Mouse (Mus musculus) left cerebral cortex, adult 8-10 months (tissue): Measurements from ENCODE around the gene 4930512M02Rik. TPM values are rescaled to one million over a fixed set of nuclear protein-coding genes. Genes with fewer than 3 reads are reported as not detected.

Experiments used
- DNase-seq, 2 experiments: peaks; one replicate each; pipeline ENCODE4 v3.0.0; 2022; ENCODE audit warnings: low spot score in 2 of 2
- total RNA-seq, 4 experiments: library from RNA; stranded (reverse); gene quantifications; 2 replicates each; pipeline ENCODE4 v1.2.4; 2022

The 4930512M02Rik gene
- total RNA-seq, 4 experiments from 2014 or later = not detected

DNA sequence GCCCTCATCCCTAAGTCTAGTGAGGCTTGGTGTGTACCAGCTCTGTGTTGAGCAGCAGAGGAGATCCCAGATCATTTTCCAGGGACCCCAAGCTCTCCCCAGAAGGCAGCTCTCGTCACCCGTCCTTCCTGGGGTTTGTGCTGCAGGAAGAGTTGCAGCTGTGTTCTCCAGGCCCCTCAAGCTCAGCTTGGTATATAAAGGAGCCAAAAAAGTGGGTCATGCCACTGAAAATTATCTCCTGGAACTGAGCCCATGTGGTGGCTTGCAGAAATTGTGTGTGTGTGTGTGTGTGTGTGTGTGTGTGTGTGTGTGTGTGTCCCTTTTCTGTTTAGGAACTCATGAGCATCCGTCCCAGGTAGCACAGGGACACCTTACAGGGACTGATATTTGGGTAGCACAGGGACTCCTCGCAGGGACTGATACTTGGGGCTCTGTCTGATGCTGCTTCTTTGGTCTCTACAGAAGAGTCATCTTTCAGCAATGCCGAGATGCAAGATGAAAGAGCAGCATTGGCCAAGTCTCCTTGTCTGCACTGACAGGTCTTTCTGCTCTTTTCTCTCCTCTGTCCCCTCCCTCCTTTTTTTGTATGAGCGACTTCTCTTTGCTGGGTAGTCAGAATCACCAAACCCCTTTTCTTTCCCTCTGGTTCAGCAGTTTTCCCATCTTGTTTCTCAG lies 62.4 kb downstream of the 4930512M02Rik start:
- no peak for DNase-seq

DNA sequence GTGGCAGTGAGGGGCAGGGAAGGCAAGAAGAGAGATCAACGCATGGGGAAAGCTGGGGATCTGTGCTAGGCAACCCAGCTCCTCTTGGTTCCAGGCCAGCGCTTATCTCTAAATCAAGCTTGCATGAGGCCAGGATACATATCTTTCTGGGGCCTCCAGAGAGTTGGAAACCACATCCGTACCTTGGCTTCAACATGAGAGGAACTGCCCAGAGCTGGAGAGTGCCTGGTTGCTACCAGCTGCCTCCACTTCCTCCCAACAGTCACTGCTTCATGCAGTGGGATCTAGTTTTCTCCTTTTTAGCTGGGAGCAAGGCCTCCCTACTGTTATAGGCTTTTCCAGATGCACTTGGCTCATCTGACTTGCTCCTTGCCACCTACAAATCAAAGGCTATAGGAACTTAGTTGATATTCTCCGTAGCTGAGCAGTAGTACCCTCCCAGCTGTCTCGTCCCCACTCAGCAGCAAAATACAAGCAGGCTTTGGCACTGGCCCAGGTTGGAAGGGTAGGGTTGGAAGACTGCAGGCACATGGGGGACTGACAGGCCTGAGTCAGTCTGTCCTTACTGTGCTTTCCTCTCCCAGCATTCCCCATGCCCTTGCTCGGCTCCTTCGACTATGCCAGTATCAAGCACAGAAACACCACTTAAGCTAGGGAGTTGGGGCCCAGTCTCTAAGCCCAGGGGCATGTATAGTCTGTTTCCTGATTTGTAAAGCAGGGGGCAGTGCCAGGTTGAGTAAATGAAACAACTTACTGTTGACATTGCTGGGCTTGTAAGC lies 63.2 kb downstream of the 4930512M02Rik start:
- DNase-seq = no peak

DNA sequence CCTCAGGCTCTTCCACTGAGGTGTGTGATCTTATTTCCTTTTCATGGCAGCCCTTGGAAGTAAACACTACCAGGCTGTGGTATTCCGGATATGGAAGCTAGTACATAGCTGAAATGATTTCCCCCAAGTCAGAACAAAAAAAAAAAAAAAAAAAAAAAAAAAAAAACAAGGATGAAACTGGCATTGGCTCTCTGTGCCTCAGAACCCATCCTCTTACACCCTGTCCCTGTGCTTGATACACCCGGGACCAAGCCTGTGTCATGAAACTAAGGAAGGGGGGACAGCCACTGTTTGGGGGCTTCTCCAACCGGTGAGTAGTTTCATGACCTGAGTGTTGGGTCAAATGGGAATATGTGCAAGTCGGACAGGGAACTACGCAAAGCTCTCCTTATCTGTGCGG lies 66.5 kb downstream of the 4930512M02Rik start:
- DNase-seq = no peak

DNA sequence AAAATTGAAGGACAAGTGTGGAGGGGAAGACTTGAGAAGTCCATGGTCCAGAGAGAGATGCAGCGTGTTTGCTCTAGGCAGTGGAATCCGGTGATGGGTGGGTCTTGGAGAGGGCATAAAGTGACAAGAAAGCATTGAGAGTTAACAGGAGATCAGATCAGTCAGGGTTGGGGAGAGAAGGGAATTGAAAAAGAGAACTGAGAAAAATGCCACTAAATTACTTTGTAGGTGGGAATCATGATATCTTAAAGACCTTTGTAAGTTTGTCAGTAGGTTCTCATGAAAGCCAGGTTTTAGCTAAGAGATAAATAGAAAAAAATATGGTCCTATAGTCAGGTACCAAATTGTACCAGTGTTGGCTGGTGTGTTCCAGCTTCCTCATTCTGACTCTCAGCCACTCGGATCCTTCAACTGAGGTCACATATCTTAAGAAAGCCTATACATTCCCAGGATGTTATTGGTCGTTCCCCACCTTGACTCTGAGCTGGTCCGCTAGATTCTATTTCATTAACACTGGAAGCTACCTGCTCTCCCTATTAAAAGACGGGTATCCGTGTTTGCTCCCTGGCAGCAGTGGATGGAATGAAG lies 68.4 kb downstream of the 4930512M02Rik start:
- no peak for DNase-seq

DNA sequence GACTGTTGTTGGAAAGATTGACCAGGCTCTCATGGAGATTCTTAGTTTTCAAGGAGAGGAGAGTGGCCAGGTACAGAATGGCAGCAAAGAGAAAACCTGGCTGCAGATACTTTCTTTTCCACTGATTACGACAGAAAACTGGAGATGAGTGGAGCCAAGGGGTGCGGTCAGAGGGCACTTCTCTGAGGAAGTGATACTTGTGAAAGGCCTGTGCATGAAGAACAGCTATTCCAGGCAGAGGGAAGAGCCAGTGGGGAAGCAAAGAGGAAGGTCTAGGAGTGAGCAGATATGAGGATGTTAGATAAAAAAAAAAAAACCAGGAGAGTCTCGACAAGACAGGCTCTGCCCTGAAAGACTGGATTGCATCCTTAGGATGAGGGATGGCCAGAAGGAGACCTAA lies 69.0 kb downstream of the 4930512M02Rik start:
- no peak for DNase-seq

DNA sequence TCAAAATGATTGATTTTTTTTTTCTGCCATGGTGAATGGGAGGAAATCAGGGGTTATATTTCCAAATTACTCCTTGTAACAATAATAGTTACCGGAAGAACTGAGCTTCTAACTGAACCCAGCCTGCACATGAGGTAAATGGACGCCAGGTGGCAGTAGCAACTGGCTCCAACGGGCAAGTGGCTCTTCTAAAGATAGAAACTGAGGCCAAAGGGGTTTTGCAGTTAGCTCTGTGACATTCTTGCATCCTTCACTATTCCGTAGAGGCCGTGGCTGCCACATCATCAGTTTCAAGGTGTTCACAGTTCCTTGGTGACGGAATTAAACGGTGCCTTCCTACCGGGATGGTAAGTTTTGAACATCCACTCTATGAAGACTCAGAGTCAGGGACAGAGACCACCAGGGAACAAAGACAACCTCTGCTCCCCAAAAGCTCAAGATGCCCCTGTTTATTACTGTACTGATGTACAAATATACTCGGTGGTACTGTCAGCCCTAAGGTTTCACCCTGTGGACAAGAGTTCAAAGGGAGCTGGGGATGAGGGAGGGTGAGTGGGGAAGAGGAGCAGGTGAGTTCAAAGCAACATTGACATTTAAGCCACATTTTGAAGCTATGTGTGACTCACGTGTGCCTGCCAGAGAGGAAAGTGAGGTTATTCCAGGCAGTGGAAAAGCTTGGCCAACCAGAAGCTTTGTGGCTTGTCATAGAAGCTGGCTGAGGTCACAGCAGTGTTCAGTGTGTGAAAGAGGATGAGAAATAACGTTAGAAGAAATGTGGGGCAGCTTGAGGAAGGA lies 70.3 kb downstream of the 4930512M02Rik start:
- peak in 1 of 2 experiments; percentile 23 for DNase-seq

DNA sequence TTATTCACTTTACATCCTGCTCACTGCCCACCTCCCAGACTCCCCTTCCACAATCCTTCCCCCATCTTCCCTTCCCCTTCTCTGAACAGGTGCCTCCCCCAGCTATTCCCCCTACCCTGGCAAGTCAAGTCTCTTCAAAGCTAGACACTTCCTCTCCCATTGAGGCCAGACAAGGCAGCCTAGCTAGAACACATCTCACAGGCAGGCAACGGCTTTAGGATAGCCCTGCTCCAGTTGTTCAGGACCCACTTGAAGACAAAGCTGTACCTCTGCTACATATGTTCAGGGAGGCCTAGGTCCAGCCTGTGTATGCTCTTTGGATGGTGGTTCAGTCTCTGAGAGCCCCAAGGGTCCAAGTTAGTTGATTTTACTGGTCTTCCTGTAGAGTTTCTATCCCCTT lies 71.4 kb downstream of the 4930512M02Rik start:
- no peak for DNase-seq

DNA sequence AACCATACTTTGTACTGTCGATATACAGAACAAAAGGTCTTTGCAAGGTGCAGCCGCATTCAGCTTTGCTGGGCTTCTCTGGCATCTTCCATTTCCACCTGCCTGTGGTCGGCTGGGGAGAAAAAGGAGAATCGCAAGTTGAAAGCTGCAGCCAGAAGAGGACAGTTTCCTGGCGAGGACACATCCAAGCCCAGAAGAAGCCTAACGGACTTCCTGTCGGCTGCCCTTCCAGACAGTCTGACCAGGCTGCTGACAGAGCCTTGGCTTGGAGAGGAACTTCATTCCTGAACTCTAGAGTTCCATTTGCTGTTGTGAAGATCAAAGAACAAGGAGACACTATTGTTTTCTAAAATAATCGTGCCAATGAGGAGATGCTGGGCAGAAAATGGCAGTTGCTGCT lies 72.1 kb downstream of the 4930512M02Rik start:
- no peak for DNase-seq

DNA sequence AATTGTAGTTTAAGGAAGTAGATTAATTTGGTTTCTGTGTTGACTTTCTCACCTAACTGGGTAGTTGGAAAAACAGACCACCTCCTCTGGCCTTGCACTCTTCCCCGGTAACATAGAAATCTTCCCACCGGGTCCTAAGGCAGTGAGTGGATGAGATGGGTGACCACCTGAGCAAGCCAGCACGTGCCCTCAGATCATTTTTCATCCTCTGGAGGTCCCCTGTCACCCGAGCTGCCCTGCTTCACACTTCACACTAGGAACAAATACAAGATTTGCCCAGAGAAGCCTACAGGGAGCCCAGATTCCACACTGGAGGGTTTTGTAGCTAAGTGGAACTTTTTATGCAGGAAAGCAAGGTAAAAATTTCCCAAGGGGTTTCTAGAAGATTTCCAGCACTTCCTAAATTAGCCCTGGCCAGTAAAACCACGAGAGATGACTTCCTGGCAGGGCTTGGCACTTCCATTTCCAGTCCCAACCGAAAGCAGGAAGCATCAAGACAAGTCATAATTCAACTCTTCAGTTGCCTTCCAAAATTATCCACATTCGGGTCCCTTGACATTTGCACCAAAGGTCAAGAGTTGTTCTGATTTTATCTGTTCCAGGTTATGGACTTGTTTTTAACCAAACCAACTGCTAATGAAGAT lies 79.9 kb downstream of the 4930512M02Rik start:
- DNase-seq = no peak

DNA sequence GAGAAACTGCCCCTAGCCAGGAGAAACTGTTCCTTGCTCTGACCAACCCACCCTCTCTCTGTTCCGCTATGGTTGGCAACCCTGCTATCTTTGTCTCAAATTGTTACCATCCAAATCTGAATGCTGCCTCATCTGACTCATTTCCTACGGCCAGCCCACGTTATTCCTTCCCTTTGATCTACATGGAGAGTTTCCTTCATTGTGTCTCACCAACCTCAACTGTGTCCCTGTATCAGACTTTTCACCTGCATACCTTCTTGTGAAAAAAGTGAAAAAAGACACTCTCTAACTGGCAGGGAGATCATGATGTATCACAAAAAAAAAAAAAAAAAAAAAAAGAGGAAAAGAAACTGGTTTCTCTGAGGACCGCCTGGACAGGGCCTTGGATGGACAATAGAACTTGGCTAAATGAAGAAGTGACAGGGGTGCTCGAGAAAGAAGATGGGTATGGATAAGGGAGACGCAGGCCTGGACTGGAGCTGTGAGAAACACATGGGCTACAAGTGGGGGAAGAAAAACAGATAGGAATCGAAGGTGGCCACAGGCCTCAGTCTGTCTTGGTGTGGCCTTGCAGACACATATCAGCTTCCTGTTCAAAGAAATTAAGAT lies 80.6 kb downstream of the 4930512M02Rik start:
- no peak for DNase-seq

DNA sequence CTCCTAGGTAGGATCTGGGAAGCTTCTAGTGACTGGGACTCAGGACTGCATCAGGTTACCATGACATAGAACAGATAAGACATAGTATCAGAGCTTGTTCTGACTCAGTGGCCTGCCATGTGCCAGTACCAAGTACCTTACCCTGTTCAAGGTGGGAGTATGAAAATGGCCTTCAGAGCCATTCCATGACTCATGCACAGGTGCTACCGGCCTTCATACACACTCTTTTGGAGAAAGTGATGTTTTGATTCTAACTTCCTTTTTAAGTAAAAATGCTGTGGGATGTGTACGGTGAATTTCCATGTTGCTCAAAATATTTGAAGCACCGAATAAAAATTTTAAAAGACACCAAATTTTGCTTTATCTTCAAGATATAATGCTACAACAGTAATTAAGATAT lies 81.7 kb downstream of the 4930512M02Rik start:
- DNase-seq = no peak

Other genes starting within 250 kb of the 4930512M02Rik start
- gene Spata48, start 165.7 kb downstream of the 4930512M02Rik start, total RNA-seq = under 1 TPM; 0.62 to 0.91 (median 0.80) TPM
- 1 to 10 TPM; 1.1 to 1.5 (median 1.5) TPM for gene Zpbp, start 165.4 kb downstream of the 4930512M02Rik start, total RNA-seq
- 1 to 10 TPM; 2.8 to 7.6 (median 6.1) TPM for gene Ikzf1, start 57.2 kb upstream of the 4930512M02Rik start, total RNA-seq
- gene Fignl1, start 181.1 kb upstream of the 4930512M02Rik start, total RNA-seq = under 1 TPM; 0.67 to 0.89 (median 0.85) TPM